Mouse (Mus musculus): ENCODE measurements at regions not wholly inside any gene's neighbourhood (a gene's known extent, or its start where the extent isn't known, plus 50 kb on each side); places are given as distances from the start of the nearest gene placed in this dataset.

DNA sequence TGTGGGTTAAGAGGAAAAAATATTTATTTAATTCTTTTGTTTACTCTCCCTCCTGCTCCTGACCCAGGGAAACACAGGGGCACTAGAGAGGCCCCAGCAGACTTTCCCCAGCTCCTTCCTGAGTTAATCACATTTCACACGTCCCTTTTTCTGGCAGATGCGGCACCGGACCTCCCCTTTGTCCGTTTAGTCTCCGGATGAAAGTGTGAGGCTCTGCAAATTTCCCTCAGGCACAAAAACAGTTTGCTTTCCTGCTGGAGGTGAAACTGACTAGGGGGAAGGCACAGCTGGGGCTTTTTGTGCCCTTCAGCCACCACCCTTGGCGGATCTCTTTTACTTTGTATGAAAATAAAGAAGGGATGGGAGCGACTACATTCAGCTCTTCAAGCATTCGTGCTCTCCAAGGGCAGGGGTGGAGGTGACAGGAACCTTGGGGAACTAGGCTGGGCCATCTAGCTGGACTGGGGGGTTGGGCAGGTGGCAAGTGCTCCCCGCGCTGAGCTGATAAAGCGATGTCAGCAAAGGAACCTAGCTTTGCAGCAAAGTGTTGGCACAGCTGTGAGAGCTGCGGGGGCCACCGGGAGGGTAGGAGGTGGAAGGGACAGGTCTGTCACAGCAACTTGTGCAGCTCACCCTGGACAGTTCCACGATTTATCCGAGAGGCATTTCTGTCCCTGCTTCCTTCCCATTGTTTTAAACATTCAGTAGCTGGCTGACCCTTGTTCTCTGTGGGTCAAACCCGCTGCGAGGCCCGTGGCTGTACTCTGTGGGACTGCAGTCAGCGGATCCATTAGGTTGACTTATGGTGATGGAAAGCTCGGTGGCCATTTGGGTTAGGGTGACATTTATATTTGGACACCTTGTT lies 329.6 kb downstream of the Ttll7 start:
- ATAC-seq (ENCODE audit: low FRiP score), result peak; percentile 57
- H3K27me3 ChIP-seq (ENCODE audit: control insufficient read depth, insufficient read depth, low read length), result no peaks in the 10 kb centered on the region
- WGBS, result 2% methylated on average over 20 of the region's 20 CpGs
- no peaks in the 10 kb centered on the region for H3K36me3 ChIP-seq (replicated peaks; ENCODE audit: control insufficient read depth, insufficient read depth)
- DNase-seq (ENCODE audit: low spot score), result no peak
- H3K9me3 ChIP-seq (ENCODE audit: control insufficient read depth, low read length), result no peaks in the 10 kb centered on the region
- H3K4me1 ChIP-seq (replicated peaks; ENCODE audit: control insufficient read depth, insufficient read depth, low read length), result peaks cover 25% of the 10 kb centered on the region
- no peak overlapping the region for H3K4me3 ChIP-seq (replicated peaks; ENCODE audit: low read length)
- peak overlapping the region; percentile 75 for H3K27ac ChIP-seq
- no peak overlapping the region for H3K9ac ChIP-seq
- peak overlapping the region; percentile 31 for H3K4me2 ChIP-seq (replicated peaks)

DNA sequence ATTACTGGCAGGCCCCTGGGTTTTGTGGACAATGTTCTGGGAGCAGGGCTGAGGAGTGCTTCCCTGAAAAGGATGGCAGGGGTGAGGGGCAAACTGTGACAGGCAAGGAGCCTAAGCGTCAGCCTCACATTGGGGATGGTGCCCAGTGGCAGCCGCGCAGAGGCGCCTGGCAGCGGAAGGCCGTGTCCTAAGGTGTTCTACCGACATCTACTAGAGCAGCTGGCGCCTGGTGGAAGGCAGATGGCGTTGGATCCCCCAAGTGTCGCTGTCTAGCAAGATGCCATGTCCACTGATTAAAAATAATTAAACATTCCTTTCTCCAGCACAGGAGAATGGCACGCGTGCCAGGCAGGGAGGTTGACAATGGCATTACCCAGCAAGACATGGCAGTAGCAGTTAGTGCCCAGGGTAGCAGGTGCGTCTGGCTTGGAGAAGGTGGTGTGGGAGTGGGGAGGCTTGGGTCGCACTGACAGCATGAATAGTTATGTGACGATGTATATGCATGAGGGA lies 330.3 kb downstream of the Ttll7 start:
- ATAC-seq (ENCODE audit: low FRiP score), result peak; percentile 87
- peak overlapping the region; percentile 75 for H3K27ac ChIP-seq
- 7% methylated on average over 15 of the region's 15 CpGs for WGBS

DNA sequence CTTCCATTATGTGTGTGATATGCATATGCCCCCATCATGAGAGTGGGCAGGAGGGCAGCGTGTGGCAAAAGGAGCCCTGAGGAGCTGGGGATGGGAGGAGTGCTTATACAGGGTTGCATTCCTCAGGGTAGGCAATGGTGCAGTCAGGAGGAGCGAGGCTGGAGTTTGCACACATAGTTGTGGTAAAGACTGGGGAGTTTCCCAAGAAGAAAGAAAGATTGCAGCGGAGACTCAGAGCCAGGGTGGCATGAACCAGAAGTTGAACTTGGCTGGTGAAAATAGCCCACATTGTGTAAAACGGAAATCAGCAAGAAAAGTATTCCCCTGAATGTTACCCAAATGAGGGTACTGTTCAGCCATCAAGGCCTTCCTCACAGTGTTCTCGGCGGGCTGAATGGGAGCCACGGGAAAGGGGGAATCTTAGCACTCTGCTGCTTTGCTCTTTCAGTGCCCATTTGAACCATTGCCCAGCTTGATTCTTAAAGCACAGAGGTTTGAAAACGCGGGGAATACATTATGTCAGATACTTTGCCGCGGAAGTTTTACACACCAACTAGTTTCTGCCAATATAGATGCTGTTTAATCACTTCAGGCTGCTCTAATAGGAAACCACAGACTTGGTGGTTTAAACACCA lies 331.6 kb downstream of the Ttll7 start:
- Histone ChIP-seq H3K27ac (no peak overlapping the region), H3K27me3 (ENCODE audit: control insufficient read depth, insufficient read depth, low read length) (no peaks in the 10 kb centered on the region), H3K36me3 (replicated peaks; ENCODE audit: control insufficient read depth, insufficient read depth) (no peaks in the 10 kb centered on the region), H3K9me3 (ENCODE audit: control insufficient read depth, low read length) (no peaks in the 10 kb centered on the region), H3K9ac (no peak overlapping the region), H3K4me2 (replicated peaks) (no peak overlapping the region), H3K4me1 (replicated peaks; ENCODE audit: control insufficient read depth, insufficient read depth, low read length) (peaks cover 25% of the 10 kb centered on the region), H3K4me3 (replicated peaks; ENCODE audit: low read length) (no peak overlapping the region)
- ATAC-seq (ENCODE audit: low FRiP score), result no peak
- 62% methylated on average over 11 of the region's 11 CpGs for WGBS
- DNase-seq (ENCODE audit: low spot score), result no peak

More for the DNA sequence above, 330.3 kb downstream of the Ttll7 start:
- Histone ChIP-seq H3K36me3 (replicated peaks; ENCODE audit: control insufficient read depth, insufficient read depth) (no peaks in the 10 kb centered on the region), H3K4me3 (replicated peaks; ENCODE audit: low read length) (no peak overlapping the region), H3K27me3 (ENCODE audit: control insufficient read depth, insufficient read depth, low read length) (no peaks in the 10 kb centered on the region), H3K4me2 (replicated peaks) (peak overlapping the region; percentile 31), H3K9ac (no peak overlapping the region), H3K9me3 (ENCODE audit: control insufficient read depth, low read length) (no peaks in the 10 kb centered on the region), H3K4me1 (replicated peaks; ENCODE audit: control insufficient read depth, insufficient read depth, low read length) (peaks cover 25% of the 10 kb centered on the region)
- DNase-seq (ENCODE audit: low spot score), result peak; percentile 65

DNA sequence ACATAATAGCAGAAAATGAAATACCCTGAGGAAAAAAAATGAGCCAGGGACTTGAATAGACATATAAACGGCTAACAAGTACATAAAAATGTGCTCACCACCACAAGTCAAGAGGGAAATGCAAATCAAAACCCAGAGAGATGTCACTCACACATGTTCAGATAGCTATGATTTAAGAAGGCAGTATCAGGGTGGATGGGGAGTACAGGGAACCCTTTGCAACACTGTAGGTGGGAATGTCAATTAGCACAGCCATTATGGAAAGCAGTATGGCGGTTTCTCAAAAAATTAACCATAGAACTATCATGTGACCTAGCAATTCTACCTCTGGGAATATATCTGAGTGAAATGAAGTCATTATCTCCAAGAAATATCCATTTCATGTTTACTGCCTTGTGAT lies 337.6 kb downstream of the Ttll7 start:
- 53% methylated on average over 2 of the region's 2 CpGs for WGBS
- Histone ChIP-seq H3K4me2 (replicated peaks) (no peak overlapping the region), H3K4me1 (replicated peaks; ENCODE audit: control insufficient read depth, insufficient read depth, low read length) (no peaks in the 10 kb centered on the region), H3K36me3 (replicated peaks; ENCODE audit: control insufficient read depth, insufficient read depth) (no peaks in the 10 kb centered on the region), H3K4me3 (replicated peaks; ENCODE audit: low read length) (no peak overlapping the region), H3K27me3 (ENCODE audit: control insufficient read depth, insufficient read depth, low read length) (no peaks in the 10 kb centered on the region), H3K9me3 (ENCODE audit: control insufficient read depth, low read length) (no peaks in the 10 kb centered on the region), H3K9ac (no peak overlapping the region), H3K27ac (no peak overlapping the region)
- no peak for DNase-seq (ENCODE audit: low spot score)
- ATAC-seq (ENCODE audit: low FRiP score), result peak; percentile 24; the same call in 1 of the 2 replicates

DNA sequence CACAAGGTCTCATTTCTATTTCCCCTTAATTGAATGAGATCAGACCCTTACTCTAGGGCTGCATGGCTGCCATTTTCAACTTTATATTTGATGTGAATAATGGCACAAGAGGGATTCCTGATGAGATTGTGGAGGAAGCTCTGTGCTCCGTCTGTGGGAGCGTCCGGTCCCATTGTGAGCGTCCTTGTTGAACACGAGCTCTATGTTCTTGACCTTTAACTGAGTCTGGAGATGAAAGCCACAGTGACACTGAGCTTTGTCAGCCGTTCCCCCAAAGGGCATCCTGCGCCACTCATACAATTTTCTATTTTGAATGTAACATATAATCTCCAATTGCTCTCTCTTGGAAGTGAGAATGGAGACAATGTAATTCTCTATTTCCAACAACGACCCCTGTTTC lies 344.5 kb downstream of the Ttll7 start:
- Histone ChIP-seq H3K9ac (no peak overlapping the region), H3K36me3 (replicated peaks; ENCODE audit: control insufficient read depth, insufficient read depth) (no peaks in the 10 kb centered on the region), H3K27ac (no peak overlapping the region), H3K27me3 (ENCODE audit: control insufficient read depth, insufficient read depth, low read length) (no peaks in the 10 kb centered on the region), H3K4me1 (replicated peaks; ENCODE audit: control insufficient read depth, insufficient read depth, low read length) (no peaks in the 10 kb centered on the region), H3K9me3 (ENCODE audit: control insufficient read depth, low read length) (no peaks in the 10 kb centered on the region), H3K4me2 (replicated peaks) (no peak overlapping the region), H3K4me3 (replicated peaks; ENCODE audit: low read length) (no peak overlapping the region)
- no peak for ATAC-seq (ENCODE audit: low FRiP score)
- WGBS, result 68% methylated on average over 8 of the region's 8 CpGs
- DNase-seq (ENCODE audit: low spot score), result no peak

DNA sequence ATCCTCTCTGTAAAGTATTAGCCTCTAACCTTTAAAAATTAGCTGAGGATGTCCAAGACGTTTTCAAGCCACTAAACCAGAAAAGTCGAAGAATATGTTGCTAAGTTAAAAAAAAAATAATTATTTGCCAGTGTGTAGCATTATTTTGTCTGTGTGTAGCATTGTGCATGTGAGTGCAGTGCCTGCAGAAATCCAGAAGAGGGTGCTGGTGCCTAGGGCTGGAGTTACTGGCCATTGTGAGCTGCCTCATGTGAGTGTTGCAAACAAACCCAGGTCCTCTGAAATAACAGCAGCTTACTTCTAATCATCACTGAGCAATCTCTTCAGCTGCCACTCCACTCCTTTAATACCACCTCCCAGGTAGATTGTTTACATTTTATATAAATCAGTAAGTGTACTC lies 345.0 kb downstream of the Ttll7 start:
- H3K9me3 ChIP-seq (ENCODE audit: control insufficient read depth, low read length), result no peaks in the 10 kb centered on the region
- ATAC-seq (ENCODE audit: low FRiP score) (no peak), DNase-seq (ENCODE audit: low spot score) (no peak)
- no peak overlapping the region for H3K27ac ChIP-seq
- WGBS, result 51% methylated on average over 2 of the region's 2 CpGs
- no peaks in the 10 kb centered on the region for H3K4me1 ChIP-seq (replicated peaks; ENCODE audit: control insufficient read depth, insufficient read depth, low read length)
- H3K9ac ChIP-seq, result no peak overlapping the region
- H3K36me3 ChIP-seq (replicated peaks; ENCODE audit: control insufficient read depth, insufficient read depth), result no peaks in the 10 kb centered on the region
- no peak overlapping the region for H3K4me2 ChIP-seq (replicated peaks)
- H3K4me3 ChIP-seq (replicated peaks; ENCODE audit: low read length), result no peak overlapping the region
- no peaks in the 10 kb centered on the region for H3K27me3 ChIP-seq (ENCODE audit: control insufficient read depth, insufficient read depth, low read length)

DNA sequence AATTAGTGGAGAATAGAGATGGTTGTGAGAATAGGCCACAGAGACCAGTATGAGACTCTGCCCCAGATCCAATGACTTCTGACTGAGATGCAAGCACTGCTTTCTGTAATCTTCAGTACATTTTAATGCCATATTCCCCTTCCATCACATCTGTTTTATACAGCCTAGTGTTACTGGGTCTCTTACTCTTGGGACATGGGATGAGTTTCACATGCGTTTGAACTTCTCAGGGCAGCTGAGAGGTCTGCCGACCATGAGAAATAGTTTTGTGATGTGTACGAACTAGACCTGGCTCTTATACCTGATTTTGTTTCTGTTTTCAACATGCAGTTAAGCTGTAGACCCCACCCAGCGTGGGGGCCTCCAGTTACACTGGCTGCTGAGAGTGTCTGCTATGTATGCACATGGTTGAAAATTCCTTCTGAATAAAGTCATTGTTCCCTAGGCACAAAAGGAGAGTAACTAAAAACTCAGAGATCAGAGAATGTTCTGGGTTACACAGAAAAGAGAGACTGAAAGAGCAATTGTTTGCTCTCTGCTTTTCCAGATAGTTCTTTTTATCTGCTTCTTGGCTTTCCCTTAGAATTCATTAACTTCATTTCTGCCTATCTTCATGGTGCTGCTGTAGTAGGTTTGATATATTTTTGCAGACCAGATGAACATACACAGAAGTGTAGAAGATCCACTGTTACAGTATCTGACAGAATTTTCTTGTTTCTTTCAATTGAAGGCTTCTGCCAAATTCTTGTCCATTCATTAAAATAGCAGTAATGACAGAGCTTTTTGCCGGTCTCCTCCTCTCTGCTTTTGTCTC lies 359.2 kb downstream of the Ttll7 start:
- DNase-seq (ENCODE audit: low spot score) (no peak), ATAC-seq (ENCODE audit: low FRiP score) (no peak)
- no peaks in the 10 kb centered on the region for H3K36me3 ChIP-seq (replicated peaks; ENCODE audit: control insufficient read depth, insufficient read depth)
- H3K27ac ChIP-seq, result no peak overlapping the region
- no peak overlapping the region for H3K4me2 ChIP-seq (replicated peaks)
- 59% methylated on average over 5 of the region's 5 CpGs for WGBS
- H3K4me3 ChIP-seq (replicated peaks; ENCODE audit: low read length), result no peak overlapping the region
- no peak overlapping the region for H3K9ac ChIP-seq
- H3K27me3 ChIP-seq (ENCODE audit: control insufficient read depth, insufficient read depth, low read length), result no peaks in the 10 kb centered on the region
- H3K4me1 ChIP-seq (replicated peaks; ENCODE audit: control insufficient read depth, insufficient read depth, low read length), result no peaks in the 10 kb centered on the region
- no peaks in the 10 kb centered on the region for H3K9me3 ChIP-seq (ENCODE audit: control insufficient read depth, low read length)

DNA sequence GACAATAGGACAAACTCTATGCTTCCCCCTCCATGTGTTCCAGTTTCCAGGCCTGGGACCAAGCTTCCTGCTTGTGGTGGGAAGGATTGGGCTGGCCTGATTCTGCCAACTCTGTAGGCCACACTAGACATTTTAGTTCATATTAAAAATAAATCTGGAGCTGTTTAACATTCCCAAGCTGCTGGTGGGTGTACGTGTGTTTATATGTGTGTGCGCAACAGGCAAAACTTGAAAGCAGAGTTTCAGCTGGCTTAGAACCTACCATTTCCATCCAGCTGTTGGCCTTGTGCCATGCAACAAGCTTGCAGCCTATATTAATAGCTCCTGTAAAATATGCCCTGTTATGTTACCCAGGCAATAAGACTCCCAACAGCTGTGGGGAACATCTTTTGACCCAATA lies 376.5 kb downstream of the Ttll7 start:
- no peak overlapping the region for H3K27ac ChIP-seq
- H3K9me3 ChIP-seq (ENCODE audit: control insufficient read depth, low read length), result no peaks in the 10 kb centered on the region
- no peak overlapping the region for H3K4me3 ChIP-seq (replicated peaks; ENCODE audit: low read length)
- ATAC-seq (ENCODE audit: low FRiP score), result no peak
- H3K27me3 ChIP-seq (ENCODE audit: control insufficient read depth, insufficient read depth, low read length), result no peaks in the 10 kb centered on the region
- WGBS, result 97% methylated on average over 2 of the region's 2 CpGs
- no peak overlapping the region for H3K9ac ChIP-seq
- H3K36me3 ChIP-seq (replicated peaks; ENCODE audit: control insufficient read depth, insufficient read depth), result no peaks in the 10 kb centered on the region
- no peak for DNase-seq (ENCODE audit: low spot score)
- no peaks in the 10 kb centered on the region for H3K4me1 ChIP-seq (replicated peaks; ENCODE audit: control insufficient read depth, insufficient read depth, low read length)
- H3K4me2 ChIP-seq (replicated peaks), result no peak overlapping the region

DNA sequence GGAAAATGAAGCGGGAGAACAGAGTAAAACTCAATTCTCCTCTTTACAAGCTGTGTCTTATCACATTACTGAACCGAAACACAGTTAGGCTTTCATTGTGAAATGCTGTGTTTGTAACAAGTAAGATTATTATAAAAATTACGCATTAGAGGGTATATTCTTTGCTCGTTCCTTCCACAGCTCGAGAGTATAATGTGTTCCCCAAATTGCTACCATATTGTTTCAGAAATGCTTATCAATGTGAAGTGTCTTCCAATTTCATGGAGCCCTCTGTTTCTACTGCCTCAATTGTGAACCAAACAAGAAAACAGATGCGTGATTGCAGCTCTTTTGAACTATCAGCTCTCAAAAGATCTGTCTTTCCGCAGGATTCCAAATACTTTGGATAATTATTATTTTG lies 378.4 kb downstream of the Ttll7 start:
- H3K9ac ChIP-seq, result no peak overlapping the region
- no peaks in the 10 kb centered on the region for H3K36me3 ChIP-seq (replicated peaks; ENCODE audit: control insufficient read depth, insufficient read depth)
- no peaks in the 10 kb centered on the region for H3K9me3 ChIP-seq (ENCODE audit: control insufficient read depth, low read length)
- no peak for DNase-seq (ENCODE audit: low spot score)
- H3K4me3 ChIP-seq (replicated peaks; ENCODE audit: low read length), result no peak overlapping the region
- WGBS, result 82% methylated on average over 7 of the region's 7 CpGs
- no peak for ATAC-seq (ENCODE audit: low FRiP score)
- no peaks in the 10 kb centered on the region for H3K27me3 ChIP-seq (ENCODE audit: control insufficient read depth, insufficient read depth, low read length)
- no peaks in the 10 kb centered on the region for H3K4me1 ChIP-seq (replicated peaks; ENCODE audit: control insufficient read depth, insufficient read depth, low read length)
- H3K27ac ChIP-seq, result no peak overlapping the region
- H3K4me2 ChIP-seq (replicated peaks), result no peak overlapping the region
